Mouse (Mus musculus) embryo, embryonic 10.5 days (tissue): ENCODE data around the gene Bicd1.

ENCODE experiments used
- DNase-seq: peaks from one replicate; pipeline ENCODE4 v3.0.0-alpha.2; 2015; ENCODE audit warnings: low spot score

Bicd1 gene

GRCm38 (mm10) chr6:149565720-149566498 is 157.2 kb downstream of the Bicd1 start:
- peak; percentile 91 for DNase-seq

- DNase-seq: no peak
These were observed 158.5 kb downstream of the Bicd1 start for GRCm38 (mm10) chr6:149567219-149567618.

- no peak for DNase-seq
These were observed 165.6 kb downstream of the Bicd1 start for GRCm38 (mm10) chr6:149574288-149574687.

GRCm38 (mm10) chr6:149580053-149580452 is 171.4 kb downstream of the Bicd1 start:
- DNase-seq: no peak

- DNase-seq: no peak
These were observed 177.2 kb downstream of the Bicd1 start for GRCm38 (mm10) chr6:149585708-149586504.
